Mouse (Mus musculus): ENCODE data around the gene Pilrb1. TPM values are rescaled to one million over a fixed set of nuclear protein-coding genes. Genes with fewer than 3 reads are reported as not detected.

Pilrb1 gene
- polyA plus RNA-seq, 2 experiments from 2014 or later = 1.6 TPM; not detected in 1

DNA sequence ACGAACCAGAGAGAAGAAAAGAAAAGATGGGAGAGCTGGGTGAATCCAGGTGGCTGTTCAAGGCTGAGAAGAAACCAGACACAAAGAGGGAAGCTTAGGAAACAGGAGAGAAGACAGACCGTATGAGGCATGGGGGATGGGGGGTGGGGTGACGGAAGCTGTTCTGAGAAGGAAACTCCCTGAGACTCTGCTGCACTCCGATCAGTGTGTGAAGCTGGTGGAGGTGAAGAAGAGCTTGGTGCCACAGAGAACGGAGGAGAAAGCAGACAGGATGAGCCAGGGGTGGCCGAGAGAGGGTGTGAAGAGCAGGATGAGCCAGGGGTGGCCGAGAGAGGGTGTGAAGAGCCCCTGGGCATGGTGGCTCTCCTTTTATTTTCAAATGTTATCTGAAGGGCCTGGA is 31.5 kb downstream of the Pilrb1 start:
- no peak for ATAC-seq

DNA sequence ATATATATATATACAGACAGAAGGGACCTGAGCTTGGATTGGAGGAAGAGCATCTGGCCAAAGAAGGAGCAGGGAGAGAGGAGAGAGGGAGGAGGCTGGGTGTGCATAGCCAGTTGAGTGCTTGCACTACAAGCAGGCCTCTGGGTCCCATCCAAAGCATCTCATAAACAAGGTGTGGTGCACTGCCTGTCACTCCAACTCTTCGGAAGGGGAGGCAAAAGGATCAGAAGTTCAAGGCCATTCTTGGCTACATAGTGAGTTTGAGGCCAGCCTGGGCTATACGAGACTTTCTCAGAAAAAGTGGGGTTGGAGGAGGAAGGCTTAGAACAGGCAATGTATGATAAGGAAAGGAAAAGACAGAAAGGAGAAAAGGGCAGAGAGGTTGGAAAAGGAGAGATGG is 31.9 kb downstream of the Pilrb1 start:
- no peak for ATAC-seq

DNA sequence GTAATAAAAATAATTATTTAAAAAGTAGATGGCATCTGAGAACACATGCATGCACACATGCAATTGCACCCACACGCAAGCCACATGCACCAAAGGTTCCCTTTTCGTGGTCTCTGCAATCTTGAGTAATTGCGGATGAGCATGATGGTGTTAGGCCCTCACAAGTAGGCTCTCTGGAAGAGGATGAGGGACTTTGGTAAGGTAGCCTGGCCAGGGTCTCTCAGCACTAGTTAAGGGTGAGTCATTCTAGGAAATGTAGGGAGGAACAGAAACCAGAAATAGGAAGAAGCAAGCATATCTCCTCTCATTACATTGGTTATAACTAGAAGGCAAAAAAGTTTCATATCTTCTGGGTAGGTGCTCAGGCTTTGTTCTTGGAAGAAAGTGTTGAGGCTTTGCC is 32.9 kb downstream of the Pilrb1 start:
- no peak for ATAC-seq

DNA sequence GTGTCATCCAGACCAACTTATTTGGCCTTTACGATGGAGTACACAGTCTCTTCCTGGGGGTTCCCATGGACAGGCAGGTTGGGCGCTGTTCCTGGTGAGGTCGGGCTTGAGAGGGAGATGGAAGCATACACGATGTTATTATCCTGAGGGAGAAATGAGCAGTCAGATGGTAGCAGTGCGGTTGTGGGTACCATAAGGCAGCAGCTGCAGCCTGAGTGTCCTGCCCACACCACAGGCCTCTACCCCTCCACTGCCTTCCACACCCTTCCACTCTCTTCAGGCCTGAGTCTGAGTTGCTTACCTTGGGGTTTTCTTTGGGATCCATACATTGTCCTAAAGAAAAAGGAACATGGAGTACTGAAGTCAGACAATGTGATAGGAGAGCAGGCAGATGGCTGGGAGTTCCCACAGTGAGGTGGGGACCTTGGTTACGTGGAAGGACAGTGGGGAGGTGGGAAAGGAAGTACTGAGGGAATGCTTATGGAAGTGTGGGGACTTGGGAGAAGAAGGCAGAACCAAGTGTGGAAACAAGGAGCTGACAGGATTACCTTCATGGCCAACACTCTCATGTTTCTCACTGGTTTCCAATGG is 34.4 kb downstream of the Pilrb1 start:
- no peak for ATAC-seq

DNA sequence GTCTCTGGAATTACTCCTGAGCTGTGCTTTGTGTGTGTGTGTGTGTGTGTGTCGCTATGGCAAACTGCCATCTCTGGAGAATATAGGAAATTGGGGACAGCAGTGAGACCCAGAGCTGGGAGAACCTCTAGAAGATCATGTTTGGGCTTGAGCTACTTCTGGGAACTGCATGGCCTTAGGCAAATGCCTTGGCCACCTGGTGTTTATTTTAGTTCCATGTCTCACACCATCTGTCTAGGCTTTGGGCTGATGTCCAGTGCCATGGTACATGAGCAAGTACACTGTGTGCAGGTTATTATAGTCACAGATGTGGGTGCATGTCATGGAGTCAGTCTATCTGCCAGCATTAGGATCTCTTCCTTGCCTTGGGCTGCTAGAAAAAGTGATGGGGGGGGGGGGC is 35.3 kb downstream of the Pilrb1 start:
- ATAC-seq = no peak

DNA sequence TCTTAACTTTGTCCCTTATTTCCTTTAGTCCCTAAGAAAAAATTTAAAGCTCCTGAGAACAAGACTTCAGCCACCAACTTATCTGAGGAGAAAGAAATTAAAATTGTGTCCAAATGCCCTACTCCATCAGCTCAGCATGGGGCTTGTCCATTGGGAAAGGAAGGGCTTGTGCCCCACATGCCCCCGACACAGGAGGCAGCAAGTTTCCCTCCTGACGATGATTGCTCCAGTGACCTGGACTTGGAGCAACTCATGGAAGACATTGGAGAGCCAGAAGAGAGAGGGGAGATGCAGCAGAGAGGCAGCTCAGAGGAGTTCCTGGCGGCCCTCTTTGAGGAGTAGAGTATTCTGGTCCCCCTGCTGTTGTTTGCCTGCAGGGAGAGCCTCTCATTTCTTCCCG is 35.8 kb downstream of the Pilrb1 start:
- no peak for ATAC-seq

DNA sequence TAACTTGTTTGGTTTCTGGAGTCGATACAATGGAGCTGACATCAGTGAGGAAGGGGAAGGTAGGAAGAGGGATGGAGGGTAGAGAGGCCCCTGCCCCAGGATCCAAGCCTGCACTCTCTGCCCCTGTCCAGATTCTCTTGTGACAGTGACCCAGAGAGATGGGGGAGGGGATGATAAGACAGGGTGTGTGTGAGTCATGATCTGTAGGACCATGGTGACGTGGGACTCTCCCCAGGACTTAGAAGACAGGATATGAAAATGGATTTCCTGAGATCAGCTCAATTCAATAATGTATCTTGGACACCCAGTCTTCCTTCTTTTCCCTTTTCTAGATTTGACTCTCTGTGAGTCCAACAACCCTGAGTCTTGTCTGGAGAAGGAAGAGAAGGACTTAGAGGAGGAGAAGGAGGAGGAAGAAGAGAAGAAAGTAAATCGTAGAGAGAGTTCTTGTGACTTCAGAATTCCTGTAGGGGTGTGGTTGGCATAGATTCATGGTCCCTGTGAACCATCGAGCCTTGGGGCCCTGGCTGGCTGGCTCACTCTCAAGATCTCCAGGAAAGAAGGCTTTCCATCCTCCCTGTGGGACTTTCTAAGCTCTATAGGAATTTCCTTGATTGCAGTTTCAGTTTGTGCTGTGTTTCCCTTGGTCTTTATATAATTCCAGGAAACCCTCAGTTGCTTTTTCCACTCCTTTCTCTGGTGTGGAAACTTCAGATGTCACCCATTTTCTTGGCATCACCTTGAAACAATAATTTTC is 40.3 kb downstream of the Pilrb1 start:
- ATAC-seq = no peak

DNA sequence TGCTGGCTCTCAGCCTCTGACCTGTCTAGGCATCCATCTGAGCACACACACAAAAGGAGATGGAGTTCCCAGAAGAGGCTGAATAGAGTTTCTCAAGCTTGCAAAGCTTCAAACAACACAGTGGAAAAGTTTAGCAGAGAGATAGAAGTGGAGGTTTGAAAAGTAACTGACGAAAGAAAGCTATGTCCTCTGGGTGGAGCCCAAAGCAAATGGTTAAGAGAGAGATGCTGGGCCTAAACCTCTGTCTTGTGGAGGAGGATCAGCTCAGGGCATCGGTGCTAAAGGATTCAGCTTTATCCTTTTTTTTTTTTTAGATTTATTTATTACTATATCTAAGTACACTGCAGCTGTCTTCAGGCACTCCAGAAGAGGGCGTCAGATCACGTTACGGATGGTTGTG is 49.6 kb downstream of the Pilrb1 start:
- ATAC-seq = no peak

DNA sequence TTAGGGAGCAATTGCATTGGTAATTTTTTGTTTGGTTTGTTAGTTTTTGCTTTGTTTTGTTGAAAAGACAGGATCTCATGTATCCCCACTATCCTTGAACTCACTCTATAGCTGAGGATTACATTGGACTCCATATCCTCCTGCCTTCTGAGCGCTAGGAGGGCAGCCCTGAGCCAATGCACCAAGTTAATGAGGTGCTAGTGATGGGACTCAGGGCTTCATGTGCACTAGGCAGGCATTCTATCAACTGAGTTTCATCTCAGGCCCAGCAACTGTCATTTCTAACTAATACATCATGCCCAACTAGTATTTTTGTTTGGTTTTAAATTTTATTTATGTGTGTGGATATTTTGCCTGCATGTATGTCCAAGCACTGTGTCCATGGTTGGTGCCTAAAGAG is 51.7 kb downstream of the Pilrb1 start:
- ATAC-seq = no peak

Other genes starting within 250 kb of the Pilrb1 start
- under 1 TPM in 1 of 2 experiments, not detected in 1; 0.53 TPM for gene Pcolce, start 244.3 kb downstream of the Pilrb1 start, polyA plus RNA-seq (2017; shearing (Covaris generic))
- under 1 TPM in 1 of 2 experiments, not detected in 1; 0.33 TPM for gene Fbxo24, start 229.1 kb downstream of the Pilrb1 start, polyA plus RNA-seq (2017; shearing (Covaris generic))
- gene Lrch4, start 229.0 kb downstream of the Pilrb1 start, polyA plus RNA-seq (2017; shearing (Covaris generic)) = 10 to 100 TPM; 61.6 to 68.6 TPM
- 10 to 100 TPM in 1 of 2 experiments, 1 to 10 TPM in 1; 8.1 to 10.2 TPM for gene Gm20605, start 228.9 kb downstream of the Pilrb1 start, polyA plus RNA-seq (2017; shearing (Covaris generic))
- gene Sap25, start 216.8 kb downstream of the Pilrb1 start, polyA plus RNA-seq (2017; shearing (Covaris generic)) = 10 to 100 TPM; 30.0 to 32.3 TPM
- gene Irs3, start 212.4 kb downstream of the Pilrb1 start, polyA plus RNA-seq (2017; shearing (Covaris generic)) = not detected
- 10 to 100 TPM; 15.8 to 20.1 TPM for gene Agfg2, start 173.4 kb downstream of the Pilrb1 start, polyA plus RNA-seq (2017; shearing (Covaris generic))
- gene Nyap1, start 116.5 kb downstream of the Pilrb1 start, polyA plus RNA-seq (2017; shearing (Covaris generic)) = under 1 TPM in 1 of 2 experiments, not detected in 1; 0.19 TPM
- gene Tsc22d4, start 112.4 kb downstream of the Pilrb1 start, polyA plus RNA-seq (2017; shearing (Covaris generic)) = 10 to 100 TPM; 62.9 to 82.3 TPM
- gene Ppp1r35, start 79.3 kb downstream of the Pilrb1 start, polyA plus RNA-seq (2017; shearing (Covaris generic)) = 1 to 10 TPM; 7.2 to 8.8 TPM
- 10 to 100 TPM; 22.4 to 26.9 TPM for gene Mepce, start 70.5 kb downstream of the Pilrb1 start, polyA plus RNA-seq (2017; shearing (Covaris generic))
- 10 to 100 TPM in 1 of 2 experiments, 1 to 10 TPM in 1; 5.9 to 10.9 TPM for gene Zcwpw1, start 70.3 kb downstream of the Pilrb1 start, polyA plus RNA-seq (2017; shearing (Covaris generic))
- not detected for gene Pilra, start 21.8 kb downstream of the Pilrb1 start, polyA plus RNA-seq (2017; shearing (Covaris generic))
- not detected for gene Pilrb2, start 13.7 kb upstream of the Pilrb1 start, polyA plus RNA-seq (2017; shearing (Covaris generic))
- not detected for gene Cyp3a13, start 63.5 kb upstream of the Pilrb1 start, polyA plus RNA-seq (2017; shearing (Covaris generic))
- gene Gjc3, start 105.0 kb upstream of the Pilrb1 start, polyA plus RNA-seq (2017; shearing (Covaris generic)) = not detected
- under 1 TPM in 1 of 2 experiments, not detected in 1; 0.28 TPM for gene Azgp1, start 123.4 kb upstream of the Pilrb1 start, polyA plus RNA-seq (2017; shearing (Covaris generic))
- not detected for gene Smok3a, start 163.2 kb upstream of the Pilrb1 start, polyA plus RNA-seq (2017; shearing (Covaris generic))
- gene Smok3b, start 163.3 kb upstream of the Pilrb1 start, polyA plus RNA-seq (2017; shearing (Covaris generic)) = not detected
- gene Smok3c, start 195.1 kb upstream of the Pilrb1 start, polyA plus RNA-seq (2017; shearing (Covaris generic)) = not detected
- gene Zkscan1, start 227.0 kb upstream of the Pilrb1 start, polyA plus RNA-seq (2017; shearing (Covaris generic)) = 10 to 100 TPM; 10.9 to 11.8 TPM

Measured in activated CD4-positive, CD25-positive, alpha-beta regulatory T cell, adult 4 months (primary cell).